Mouse (Mus musculus) natural killer cell, adult 2 months (primary cell): ENCODE results near the gene Ighmbp2.
A peak's percentile ranks its signal among the peaks of the same experiment; 100 is the strongest.
"Not testable (repeated sequence)": the region's sequence is repeated elsewhere in the genome, so short reads cannot be mapped to it uniquely, and the experiment has no call there.

Experiments used
- DNase-seq, 2 experiments: peaks; one replicate each; pipeline ENCODE4 v3.0.0; 2022; ENCODE audit warnings: low spot score in 2 of 2

Ighmbp2 gene

GRCm38 (mm10) chr19:3281886-3282285 lies 931 bp downstream of the Ighmbp2 start:
- no peak for DNase-seq

- DNase-seq = no peak
Measured at GRCm38 (mm10) chr19:3275744-3276365, 7.0 kb downstream of the Ighmbp2 start.

- DNase-seq = no peak
Measured at GRCm38 (mm10) chr19:3273331-3273730, 9.5 kb downstream of the Ighmbp2 start.

- DNase-seq = no peak
Measured at GRCm38 (mm10) chr19:3271366-3271765, 11.5 kb downstream of the Ighmbp2 start.

GRCm38 (mm10) chr19:3269803-3270202 lies 13.0 kb downstream of the Ighmbp2 start:
- DNase-seq = no peak

GRCm38 (mm10) chr19:3269279-3269678 lies 13.5 kb downstream of the Ighmbp2 start:
- no peak for DNase-seq

GRCm38 (mm10) chr19:3268218-3268980 lies 14.4 kb downstream of the Ighmbp2 start:
- no peak for DNase-seq

GRCm38 (mm10) chr19:3267340-3267739 lies 15.5 kb downstream of the Ighmbp2 start:
- DNase-seq = no peak

GRCm38 (mm10) chr19:3266676-3267075 lies 16.1 kb downstream of the Ighmbp2 start:
- DNase-seq = no peak

GRCm38 (mm10) chr19:3266136-3266535 lies 16.7 kb downstream of the Ighmbp2 start:
- no peak for DNase-seq

- DNase-seq = no peak
Measured at GRCm38 (mm10) chr19:3265180-3265579, 17.6 kb downstream of the Ighmbp2 start.

GRCm38 (mm10) chr19:3264348-3264747 lies 18.5 kb downstream of the Ighmbp2 start:
- no peak for DNase-seq

GRCm38 (mm10) chr19:3261764-3262525 lies 20.9 kb downstream of the Ighmbp2 start:
- DNase-seq = peak in 1 of 2 experiments; percentile 0

GRCm38 (mm10) chr19:3261336-3261735 lies 21.5 kb downstream of the Ighmbp2 start:
- peak in 1 of 2 experiments; percentile 0 for DNase-seq

GRCm38 (mm10) chr19:3260591-3260990 lies 22.2 kb downstream of the Ighmbp2 start:
- DNase-seq = peak in 1 of 2 experiments; percentile 0

GRCm38 (mm10) chr19:3260016-3260415 lies 22.8 kb downstream of the Ighmbp2 start:
- DNase-seq = no peak

- not testable (repeated sequence) for DNase-seq
Measured at GRCm38 (mm10) chr19:3225261-3225660, 57.6 kb downstream of the Ighmbp2 start.

- not testable (repeated sequence) for DNase-seq
Measured at GRCm38 (mm10) chr19:3214937-3215336, 67.9 kb downstream of the Ighmbp2 start.
